Mouse (Mus musculus) midbrain, embryonic 15.5 days (tissue): ENCODE measurements around the gene Itgam. TPM values are rescaled to one million over a fixed set of nuclear protein-coding genes. Genes with fewer than 3 reads are reported as not detected.
"Not testable (repeated sequence)": the region's sequence is repeated elsewhere in the genome, so short reads cannot be mapped to it uniquely, and the experiment has no call there.

Source experiments
- ATAC-seq: fragments of 200-750 bp; cut with Nextera tagmentation; replicated peaks from 2 replicates; pipeline ENCODE4 v1.8.0; 2017; ENCODE audit warnings: moderate TSS enrichment
- H3K27ac ChIP-seq: fragments of 300-500 bp; sonication (generic); 2 replicates; pipeline ENCODE4 v1.5.1; 2015; ENCODE audit warnings: mild to moderate bottlenecking, inconsistent platforms
- H3K27me3 ChIP-seq: fragments of 300-500 bp; sonication (generic); replicated peaks from 2 replicates; pipeline ENCODE4 v1.6.1; 2015; ENCODE audit warnings: inconsistent platforms
- H3K36me3 ChIP-seq: fragments of 300-500 bp; sonication (generic); replicated peaks from 2 replicates; pipeline ENCODE4 v1.6.1; 2015; ENCODE audit warnings: inconsistent platforms
- H3K4me1 ChIP-seq: fragments of 300-500 bp; sonication (generic); 2 replicates; pipeline ENCODE4 v1.6.1; 2015; ENCODE audit warnings: inconsistent platforms
- H3K4me2 ChIP-seq: fragments of 300-500 bp; sonication (generic); 2 replicates; pipeline ENCODE4 v1.6.1; 2015; ENCODE audit warnings: inconsistent platforms, mild to moderate bottlenecking, moderate library complexity
- H3K4me3 ChIP-seq: fragments of 300-500 bp; sonication (generic); 2 replicates; pipeline ENCODE4 v1.5.1; 2015; ENCODE audit warnings: mild to moderate bottlenecking, inconsistent platforms
- H3K9ac ChIP-seq: fragments of 300-500 bp; sonication (generic); 2 replicates; pipeline ENCODE4 v1.6.1; 2015; ENCODE audit warnings: mild to moderate bottlenecking, inconsistent platforms
- H3K9me3 ChIP-seq: fragments of 300-500 bp; sonication (generic); 2 replicates; pipeline ENCODE4 v1.6.1; 2016; ENCODE audit warnings: inconsistent platforms
- whole genome bisulfite sequencing: fragments of 180-500 bp; shearing (Covaris S2); methylation state at CpG from one replicate; pipeline ENCODE4 v1.1.7; 2015; ENCODE audit warnings: mixed read lengths; 5-methylcytosine and 5-hydroxymethylcytosine counted together
- polyA plus RNA-seq: library from polyadenylated mRNA; unstranded; fragments of >200 nt; fragmentation: Nextera tagmentation; extraction: Ambion mirVana; gene quantifications from 2 replicates; pipeline ENCODE4 v1.2.1, GENCODE M21; 2015

The Itgam gene
- 1.3 and 1.4 TPM in 2 replicates for polyA plus RNA-seq

- H3K36me3 ChIP-seq: no peaks in the 10 kb centered on the region
- 91% methylated on average over 7 of the region's 7 CpGs for WGBS
- no peak within 1 kb of the TSS for H3K4me3 ChIP-seq
- no peak within 1 kb of the TSS for H3K27ac ChIP-seq
- H3K9me3 ChIP-seq: no peaks in the 10 kb centered on the region
- H3K4me2 ChIP-seq: no peak within 1 kb of the TSS
- no peaks in the 10 kb centered on the region for H3K4me1 ChIP-seq
- H3K27me3 ChIP-seq: no peaks in the 10 kb centered on the region
- no peak for ATAC-seq
- no peak within 1 kb of the TSS for H3K9ac ChIP-seq
Observed at GRCm38 (mm10) chr7:128062456-128062855, at the start of gene Itgam, which contains the start of gene Gm49368. Gene Itgam (plus strand): TSS chr7:128062640. Gene Gm49368 (plus strand): TSS chr7:128062683.

DNA sequence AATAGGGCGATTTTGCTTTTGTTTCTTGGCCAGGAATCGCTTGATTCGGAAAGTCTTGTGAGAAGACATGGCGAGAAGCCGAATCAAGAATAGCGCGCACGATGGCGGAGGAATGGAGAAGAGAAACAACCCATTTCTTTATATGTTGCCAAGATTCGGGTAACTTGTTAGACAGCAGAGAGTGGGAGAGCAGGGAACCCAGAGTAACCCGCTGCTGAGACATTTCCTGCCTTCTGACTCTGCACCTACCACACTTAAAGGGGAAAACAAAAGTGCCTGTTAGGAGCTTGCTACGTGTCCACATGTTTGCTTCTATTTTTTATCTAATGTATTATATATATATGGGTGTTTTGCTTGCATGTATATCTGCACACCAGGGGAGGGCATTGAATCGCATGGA, 49.3 kb upstream of the Itgam start:
- ATAC-seq: no peak
- H3K9ac ChIP-seq: no peak overlapping the region
- 94% methylated on average over 13 of the region's 13 CpGs for WGBS

GRCm38 (mm10) chr7:128016134-128016533, 46.3 kb upstream of the Itgam start:
- ATAC-seq, H3K4me3 ChIP-seq, H3K36me3 ChIP-seq, H3K4me1 ChIP-seq, H3K27ac ChIP-seq, H3K4me2 ChIP-seq, H3K9ac ChIP-seq, H3K9me3 ChIP-seq, H3K27me3 ChIP-seq: not testable (repeated sequence)
- WGBS: 86% methylated on average over 5 of the region's 5 CpGs

More for the DNA sequence above, 49.3 kb upstream of the Itgam start:
- Histone ChIP-seq H3K4me2 (no peak overlapping the region), H3K27ac (no peak overlapping the region), H3K27me3 (no peaks in the 10 kb centered on the region), H3K4me3 (no peak overlapping the region), H3K36me3 (no peaks in the 10 kb centered on the region), H3K4me1 (no peaks in the 10 kb centered on the region), H3K9me3 (no peaks in the 10 kb centered on the region)

GRCm38 (mm10) chr7:128016650-128017049, 45.8 kb upstream of the Itgam start:
- H3K4me3 ChIP-seq: no peak overlapping the region
- no peak overlapping the region for H3K9ac ChIP-seq
- H3K4me1 ChIP-seq: no peaks in the 10 kb centered on the region
- no peak for ATAC-seq
- no peaks in the 10 kb centered on the region for H3K9me3 ChIP-seq
- H3K27me3 ChIP-seq: no peaks in the 10 kb centered on the region
- H3K27ac ChIP-seq: no peak overlapping the region
- H3K4me2 ChIP-seq: no peak overlapping the region
- H3K36me3 ChIP-seq: no peaks in the 10 kb centered on the region
- WGBS: 90% methylated on average over 6 of the region's 6 CpGs

DNA sequence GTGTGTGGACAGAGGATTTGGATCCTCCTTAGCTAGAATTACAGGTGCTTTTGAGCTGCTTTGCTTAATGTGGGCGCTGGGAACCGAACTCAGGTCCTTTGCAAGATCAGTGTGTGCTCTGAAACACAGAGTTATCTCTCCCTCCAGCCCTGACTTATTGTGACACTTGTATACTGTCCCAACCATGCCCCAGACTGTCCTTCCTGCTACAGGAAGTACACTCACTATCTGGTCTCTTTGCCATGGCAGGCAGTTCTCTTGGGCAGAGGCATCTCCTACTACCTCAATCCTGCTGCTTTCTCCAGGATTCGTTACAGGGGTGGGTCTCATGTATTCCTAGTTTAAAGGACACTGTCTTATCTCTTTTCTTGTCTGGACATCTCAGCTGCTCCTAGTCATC, 44.2 kb upstream of the Itgam start:
- Histone ChIP-seq H3K27me3 (no peaks in the 10 kb centered on the region), H3K4me2 (no peak overlapping the region), H3K4me1 (no peaks in the 10 kb centered on the region), H3K36me3 (no peaks in the 10 kb centered on the region), H3K4me3 (no peak overlapping the region), H3K27ac (no peak overlapping the region), H3K9me3 (no peaks in the 10 kb centered on the region), H3K9ac (no peak overlapping the region)
- ATAC-seq: no peak
- WGBS: 89% methylated on average over 3 of the region's 3 CpGs

DNA sequence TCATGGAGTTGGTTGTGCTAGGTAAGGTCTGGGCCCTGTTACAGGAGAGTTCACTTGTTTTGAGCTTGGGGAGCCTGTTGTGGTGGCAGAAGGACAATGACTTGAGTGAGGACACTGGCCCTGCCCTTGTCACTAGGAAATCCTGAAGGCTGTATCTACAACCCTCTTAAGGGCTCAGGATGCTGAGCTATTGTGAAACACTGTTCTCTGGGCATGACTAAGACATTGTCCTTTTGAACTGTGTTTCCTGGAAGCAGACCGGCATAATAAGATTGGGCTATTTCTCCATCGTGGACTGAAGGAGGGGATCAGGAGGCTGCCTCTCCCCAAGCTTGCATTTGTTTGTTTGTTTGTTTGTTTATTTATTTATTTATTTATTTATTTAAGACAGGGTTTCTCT, 43.3 kb upstream of the Itgam start:
- H3K4me2 ChIP-seq: no peak overlapping the region
- no peaks in the 10 kb centered on the region for H3K9me3 ChIP-seq
- 82% methylated on average over 2 of the region's 2 CpGs for WGBS
- no peak for ATAC-seq
- no peak overlapping the region for H3K27ac ChIP-seq
- H3K4me1 ChIP-seq: no peaks in the 10 kb centered on the region
- H3K4me3 ChIP-seq: no peak overlapping the region
- H3K9ac ChIP-seq: no peak overlapping the region
- H3K36me3 ChIP-seq: no peaks in the 10 kb centered on the region
- no peaks in the 10 kb centered on the region for H3K27me3 ChIP-seq

GRCm38 (mm10) chr7:128022974-128023373, 39.5 kb upstream of the Itgam start:
- no peak overlapping the region for H3K9ac ChIP-seq
- H3K4me2 ChIP-seq: no peak overlapping the region
- no peaks in the 10 kb centered on the region for H3K9me3 ChIP-seq
- no peak overlapping the region for H3K4me3 ChIP-seq
- no peaks in the 10 kb centered on the region for H3K36me3 ChIP-seq
- 63% methylated on average over 8 of the region's 8 CpGs for WGBS
- no peaks in the 10 kb centered on the region for H3K27me3 ChIP-seq
- no peak for ATAC-seq
- no peak overlapping the region for H3K27ac ChIP-seq
- no peaks in the 10 kb centered on the region for H3K4me1 ChIP-seq

GRCm38 (mm10) chr7:128023565-128023964, 38.9 kb upstream of the Itgam start:
- no peak overlapping the region for H3K9ac ChIP-seq
- H3K27me3 ChIP-seq: no peaks in the 10 kb centered on the region
- no peak overlapping the region for H3K27ac ChIP-seq
- no peak for ATAC-seq
- no peaks in the 10 kb centered on the region for H3K4me1 ChIP-seq
- no peaks in the 10 kb centered on the region for H3K36me3 ChIP-seq
- 94% methylated on average over 4 of the region's 4 CpGs for WGBS
- no peak overlapping the region for H3K4me2 ChIP-seq
- no peak overlapping the region for H3K4me3 ChIP-seq
- H3K9me3 ChIP-seq: no peaks in the 10 kb centered on the region

GRCm38 (mm10) chr7:128024364-128024763, 38.1 kb upstream of the Itgam start:
- Histone ChIP-seq H3K4me2 (no peak overlapping the region), H3K27me3 (no peaks in the 10 kb centered on the region), H3K4me1 (no peaks in the 10 kb centered on the region), H3K27ac (no peak overlapping the region), H3K4me3 (no peak overlapping the region), H3K9ac (no peak overlapping the region), H3K36me3 (no peaks in the 10 kb centered on the region), H3K9me3 (no peaks in the 10 kb centered on the region)
- ATAC-seq: no peak
- WGBS: 91% methylated on average over 9 of the region's 9 CpGs

DNA sequence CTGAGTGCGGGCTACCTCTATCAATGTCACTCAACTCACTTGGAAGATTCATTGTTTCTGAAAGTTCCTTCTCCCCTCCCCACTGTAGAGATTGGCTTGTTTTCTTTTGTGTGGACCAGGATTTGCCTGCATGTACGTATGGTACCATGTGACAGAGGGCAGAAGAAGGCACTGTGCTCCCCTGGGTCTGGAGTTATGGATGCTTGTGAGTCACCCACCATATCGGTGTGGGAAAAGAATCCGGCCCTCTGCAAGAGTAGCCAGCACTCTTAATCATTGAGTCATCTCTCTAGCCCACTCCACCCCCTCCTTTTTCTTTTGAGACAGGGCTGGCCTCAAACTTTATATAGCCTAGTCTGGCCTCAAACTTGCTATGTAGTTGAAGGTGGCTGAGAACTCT, 37.5 kb upstream of the Itgam start:
- H3K4me1 ChIP-seq: no peaks in the 10 kb centered on the region
- no peak overlapping the region for H3K9ac ChIP-seq
- H3K9me3 ChIP-seq: no peaks in the 10 kb centered on the region
- no peak overlapping the region for H3K4me2 ChIP-seq
- H3K27me3 ChIP-seq: no peaks in the 10 kb centered on the region
- H3K4me3 ChIP-seq: no peak overlapping the region
- 87% methylated on average over 4 of the region's 4 CpGs for WGBS
- no peak for ATAC-seq
- H3K27ac ChIP-seq: no peak overlapping the region
- no peaks in the 10 kb centered on the region for H3K36me3 ChIP-seq

DNA sequence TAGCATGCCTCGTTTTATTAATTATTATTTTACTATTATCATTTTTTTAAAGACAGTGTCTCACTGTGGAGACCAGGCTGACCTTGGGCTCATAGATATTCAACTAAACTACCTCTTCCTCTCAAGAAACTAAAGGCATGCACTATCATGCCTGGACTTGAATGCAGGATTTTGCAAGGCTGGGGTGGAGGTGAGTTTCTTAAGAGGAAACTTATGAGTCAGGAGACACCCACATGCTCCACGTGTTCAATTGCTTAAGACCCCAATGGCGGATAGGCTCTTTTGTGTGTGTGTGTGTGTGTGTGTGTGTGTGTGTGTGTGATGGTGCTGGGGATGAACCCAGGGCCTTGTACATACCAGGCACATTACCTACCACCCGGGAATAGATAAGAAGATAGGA, 37.1 kb upstream of the Itgam start:
- Histone ChIP-seq H3K9me3 (no peaks in the 10 kb centered on the region), H3K27me3 (no peaks in the 10 kb centered on the region), H3K4me3 (no peak overlapping the region), H3K27ac (no peak overlapping the region), H3K36me3 (no peaks in the 10 kb centered on the region), H3K4me1 (no peaks in the 10 kb centered on the region), H3K9ac (no peak overlapping the region), H3K4me2 (no peak overlapping the region)
- WGBS: 89% methylated on average over 4 of the region's 4 CpGs
- ATAC-seq: no peak

GRCm38 (mm10) chr7:128031403-128031976, 30.9 kb upstream of the Itgam start:
- 36% methylated on average over 9 of the region's 9 CpGs for WGBS
- ATAC-seq: no peak; the same call in 1 of the 2 replicates

GRCm38 (mm10) chr7:128032290-128032988, 30.0 kb upstream of the Itgam start:
- H3K4me1 ChIP-seq: no peaks in the 10 kb centered on the region
- H3K27me3 ChIP-seq: no peaks in the 10 kb centered on the region
- H3K9ac ChIP-seq: no peak overlapping the region
- WGBS: 92% methylated on average over 5 of the region's 5 CpGs
- no peak overlapping the region for H3K4me2 ChIP-seq
- no peaks in the 10 kb centered on the region for H3K9me3 ChIP-seq
- no peak for ATAC-seq
- H3K27ac ChIP-seq: no peak overlapping the region
- no peaks in the 10 kb centered on the region for H3K36me3 ChIP-seq
- H3K4me3 ChIP-seq: no peak overlapping the region

More at GRCm38 (mm10) chr7:128031403-128031976, 30.9 kb upstream of the Itgam start:
- H3K36me3 ChIP-seq: no peaks in the 10 kb centered on the region
- no peaks in the 10 kb centered on the region for H3K9me3 ChIP-seq
- H3K4me1 ChIP-seq: no peaks in the 10 kb centered on the region
- no peak overlapping the region for H3K4me3 ChIP-seq
- H3K27me3 ChIP-seq: no peaks in the 10 kb centered on the region
- H3K27ac ChIP-seq: no peak overlapping the region
- H3K4me2 ChIP-seq: no peak overlapping the region
- no peak overlapping the region for H3K9ac ChIP-seq
